Mouse (Mus musculus) gonadal fat pad, adult 2 months (tissue): ENCODE results near the gene Nek8. TPM values are rescaled to one million over a fixed set of nuclear protein-coding genes. Genes with fewer than 3 reads are reported as not detected.
"Not testable (repeated sequence)": the region's sequence is repeated elsewhere in the genome, so short reads cannot be mapped to it uniquely, and the experiment has no call there.

ENCODE experiments used
- DNase-seq: peaks from one replicate; pipeline ENCODE4 v3.0.0-alpha.2; 2012; ENCODE audit warnings: low read depth
- polyA plus RNA-seq: library from polyadenylated mRNA; depleted of rRNA; stranded (reverse); fragments of >200 nt; gene quantifications from 2 replicates; pipeline ENCODE4 v1.2.3, GENCODE M21; 2012; rRNA removed

Nek8 gene
- polyA plus RNA-seq, 1 experiment = 19.3 TPM

- no peak for DNase-seq
These were observed 29.6 kb downstream of the Nek8 start for GRCm38 (mm10) chr11:78146707-78147543.

GRCm38 (mm10) chr11:78146168-78146567 lies 30.3 kb downstream of the Nek8 start:
- DNase-seq = no peak

- no peak for DNase-seq
These were observed 33.0 kb downstream of the Nek8 start for GRCm38 (mm10) chr11:78143520-78143919.

- no peak for DNase-seq
These were observed 35.8 kb downstream of the Nek8 start for GRCm38 (mm10) chr11:78140665-78141064.

GRCm38 (mm10) chr11:78138023-78138422 lies 38.5 kb downstream of the Nek8 start:
- no peak for DNase-seq

- DNase-seq = no peak
These were observed 38.9 kb downstream of the Nek8 start for GRCm38 (mm10) chr11:78137584-78137983.

- no peak for DNase-seq
These were observed 40.3 kb downstream of the Nek8 start for GRCm38 (mm10) chr11:78136132-78136531.

GRCm38 (mm10) chr11:78135314-78135713 lies 41.2 kb downstream of the Nek8 start:
- DNase-seq = not testable (repeated sequence)

GRCm38 (mm10) chr11:78134344-78134743 lies 42.1 kb downstream of the Nek8 start:
- DNase-seq = no peak

GRCm38 (mm10) chr11:78133915-78134314 lies 42.6 kb downstream of the Nek8 start:
- no peak for DNase-seq

GRCm38 (mm10) chr11:78129458-78129857 lies 47.0 kb downstream of the Nek8 start:
- DNase-seq = no peak

GRCm38 (mm10) chr11:78126739-78127138 lies 49.7 kb downstream of the Nek8 start:
- DNase-seq = peak; percentile 73

- DNase-seq = no peak
These were observed 50.8 kb downstream of the Nek8 start for GRCm38 (mm10) chr11:78125691-78126090.

GRCm38 (mm10) chr11:78123782-78124181 lies 52.7 kb downstream of the Nek8 start:
- DNase-seq = no peak

- no peak for DNase-seq
These were observed 53.7 kb downstream of the Nek8 start for GRCm38 (mm10) chr11:78122815-78123214.

GRCm38 (mm10) chr11:78121176-78121575 lies 55.3 kb downstream of the Nek8 start:
- DNase-seq = no peak

GRCm38 (mm10) chr11:78119898-78120297 lies 56.6 kb downstream of the Nek8 start:
- no peak for DNase-seq

- no peak for DNase-seq
These were observed 58.0 kb downstream of the Nek8 start for GRCm38 (mm10) chr11:78118467-78118866.

GRCm38 (mm10) chr11:78116146-78116410 lies 60.4 kb downstream of the Nek8 start:
- no peak for DNase-seq

Other genes with a start within 250 kb of the Nek8 start
- gene Sez6, start 245.9 kb downstream of the Nek8 start, polyA plus RNA-seq = 1.2 and 1.3 TPM in 2 replicates
- 33.5 and 45.5 TPM in 2 replicates for gene Phf12, start 193.9 kb downstream of the Nek8 start, polyA plus RNA-seq
- 3.3 TPM in 2 replicates for gene Dhrs13, start 144.4 kb downstream of the Nek8 start, polyA plus RNA-seq
- 97.0 and 123 TPM in 2 replicates for gene Flot2, start 138.7 kb downstream of the Nek8 start, polyA plus RNA-seq
- 26.2 and 33.1 TPM in 2 replicates for gene Eral1, start 96.3 kb downstream of the Nek8 start, polyA plus RNA-seq
- 15.7 and 20.7 TPM in 2 replicates for gene Fam222b, start 82.0 kb downstream of the Nek8 start, polyA plus RNA-seq
- gene Traf4, start 11.1 kb downstream of the Nek8 start, polyA plus RNA-seq = 34.7 and 38.2 TPM in 2 replicates
- gene Tlcd1, start within 50 bp of the Nek8 start, polyA plus RNA-seq = 128 and 143 TPM in 2 replicates
- 284 and 314 TPM in 2 replicates for gene Rpl23a, start 6.9 kb upstream of the Nek8 start, polyA plus RNA-seq
- 78.6 and 114 TPM in 2 replicates for gene Rab34, start 11.8 kb upstream of the Nek8 start, polyA plus RNA-seq
- gene Proca1, start 16.7 kb upstream of the Nek8 start, polyA plus RNA-seq = 4.6 and 6.2 TPM in 2 replicates
- gene Sdf2, start 69.1 kb upstream of the Nek8 start, polyA plus RNA-seq = 161 and 190 TPM in 2 replicates
- gene Supt6, start 69.3 kb upstream of the Nek8 start, polyA plus RNA-seq = 14.8 and 25.0 TPM in 2 replicates
- 99.8 and 106 TPM in 2 replicates for gene 2610507B11Rik, start 85.1 kb upstream of the Nek8 start, polyA plus RNA-seq
- 0.13 and 0.20 TPM in 2 replicates for gene BC030499, start 114.2 kb upstream of the Nek8 start, polyA plus RNA-seq
- gene Spag5, start 124.9 kb upstream of the Nek8 start, polyA plus RNA-seq = 1.2 and 1.4 TPM in 2 replicates
- gene Aldoc, start 146.3 kb upstream of the Nek8 start, polyA plus RNA-seq = 34.4 and 59.8 TPM in 2 replicates
- 69.5 and 94.1 TPM in 2 replicates for gene Pigs, start 151.7 kb upstream of the Nek8 start, polyA plus RNA-seq
- gene Unc119, start 166.8 kb upstream of the Nek8 start, polyA plus RNA-seq = 84.3 and 193 TPM in 2 replicates
- gene Foxn1, start 209.9 kb upstream of the Nek8 start, polyA plus RNA-seq = not detected in 2 replicates
- 8.7 and 12.2 TPM in 2 replicates for gene Slc13a2, start 245.5 kb upstream of the Nek8 start, polyA plus RNA-seq